Mouse (Mus musculus): Measurements from ENCODE around the gene Rec8. TPM values are rescaled to one million over a fixed set of nuclear protein-coding genes. Genes with fewer than 3 reads are reported as not detected.
A peak's percentile ranks its signal among the peaks of the same experiment; 100 is the strongest.

Gene Rec8
- total RNA-seq, 2 experiments from 2014 or later: 1.7 to 2.2 TPM

DNA sequence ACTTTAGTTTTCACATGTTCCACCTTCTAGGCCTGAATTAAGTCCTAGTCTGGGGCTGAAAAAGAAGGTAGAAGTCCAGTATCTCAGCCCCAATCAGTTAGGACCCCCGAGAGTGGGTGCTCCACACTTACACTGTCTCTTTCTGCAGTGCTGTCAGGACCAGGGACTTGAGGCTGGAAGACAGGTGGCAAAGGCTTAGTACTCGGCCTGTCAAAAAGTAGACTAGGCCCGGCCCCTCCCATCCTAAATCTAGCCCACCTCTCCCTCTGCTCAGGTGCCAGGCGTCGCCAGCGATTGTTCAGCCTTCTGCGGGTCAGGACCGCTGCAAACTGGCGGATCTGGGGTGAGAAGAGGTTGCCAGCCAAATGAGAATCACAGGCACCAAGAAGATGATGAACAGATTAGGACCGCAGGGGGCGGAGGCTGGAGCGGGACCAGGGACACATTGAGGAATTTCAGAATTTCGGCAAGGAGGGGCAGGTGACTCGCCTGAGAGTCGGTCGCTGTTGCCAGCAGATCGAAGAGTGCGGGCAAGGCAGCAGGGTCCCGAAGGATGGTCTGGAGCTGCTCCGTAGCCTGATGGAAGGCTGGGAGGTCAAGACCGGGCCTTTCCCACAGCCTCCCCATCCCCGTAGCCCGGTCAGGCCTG, 17.2 kb downstream of the Rec8 start:
- ATAC-seq (replicated peaks; ENCODE audit: low FRiP score, poor library complexity, severe bottlenecking): no peak

DNA sequence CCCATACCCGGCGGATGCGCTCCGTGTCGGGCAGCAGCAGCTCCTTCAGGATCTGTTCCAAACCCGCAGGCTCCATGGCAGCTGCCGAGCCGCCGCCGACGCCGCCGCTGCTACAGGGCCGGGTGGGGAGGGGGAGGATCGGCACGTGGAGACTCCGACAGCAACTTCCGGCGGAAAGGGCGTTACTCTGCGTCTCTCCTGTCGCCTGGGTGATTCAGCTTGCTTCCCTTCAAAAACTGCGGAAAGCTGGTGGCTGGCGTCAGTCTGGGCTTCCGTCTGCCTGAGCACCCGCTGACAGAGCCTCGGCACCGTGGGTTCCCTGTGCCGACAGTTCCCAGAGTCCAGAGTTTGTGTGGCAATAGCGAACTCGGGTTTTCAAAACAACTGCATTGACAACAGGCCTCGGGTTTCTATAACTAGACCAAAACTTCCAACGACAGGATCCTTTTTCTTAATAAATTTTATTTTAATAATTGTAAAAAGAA, 17.7 kb downstream of the Rec8 start, which contains the start of gene Ipo4:
Ipo4 (minus strand) TSS at position 435 of the 485 bp plus-strand sequence.
- peak; percentile 87 for ATAC-seq (replicated peaks; ENCODE audit: low FRiP score, poor library complexity, severe bottlenecking)

DNA sequence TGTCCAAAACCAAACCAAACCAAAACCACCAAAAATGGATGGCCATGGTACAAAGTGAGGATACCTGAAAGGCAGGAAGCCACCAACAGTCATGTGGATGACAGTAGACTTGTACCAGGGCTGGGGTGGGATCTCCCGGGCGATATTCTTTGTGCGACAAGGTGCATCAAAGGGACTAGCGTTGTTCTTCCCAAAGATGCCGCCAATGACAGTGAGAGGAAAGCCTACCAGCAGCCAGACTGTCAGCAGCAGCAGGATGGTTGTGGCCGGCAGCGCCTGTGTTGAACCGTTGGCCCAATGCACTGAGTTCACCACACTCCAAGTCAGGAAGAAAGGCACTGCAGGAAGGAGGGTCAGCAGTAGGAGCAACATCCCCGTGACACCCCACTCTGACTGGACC, 20.0 kb downstream of the Rec8 start, which contains the start of gene Gm49378:
Gm49378 (minus strand) TSS at position 101 of the 400 bp plus-strand sequence.
- no peak for ATAC-seq (replicated peaks; ENCODE audit: low FRiP score, poor library complexity, severe bottlenecking)

DNA sequence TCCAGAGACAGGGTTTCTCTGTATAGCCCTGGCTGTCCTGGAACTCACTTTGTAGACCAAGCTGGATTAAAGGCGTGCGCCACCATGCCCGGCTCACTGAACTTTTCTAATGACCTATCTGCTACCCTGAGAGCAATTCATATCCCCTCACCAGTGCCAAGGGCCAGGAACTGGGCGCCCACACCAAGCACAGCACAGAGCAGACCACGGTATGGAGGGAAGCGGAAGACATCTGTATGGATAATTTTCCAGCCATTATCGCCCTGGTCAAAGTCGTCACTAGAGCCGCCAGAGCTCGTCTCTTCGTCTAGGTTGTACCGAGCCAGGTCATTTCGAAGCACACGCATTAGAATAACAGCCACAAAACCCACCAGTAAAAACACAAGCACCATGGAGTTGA, 23.0 kb downstream of the Rec8 start:
- ATAC-seq (replicated peaks; ENCODE audit: low FRiP score, poor library complexity, severe bottlenecking): no peak

DNA sequence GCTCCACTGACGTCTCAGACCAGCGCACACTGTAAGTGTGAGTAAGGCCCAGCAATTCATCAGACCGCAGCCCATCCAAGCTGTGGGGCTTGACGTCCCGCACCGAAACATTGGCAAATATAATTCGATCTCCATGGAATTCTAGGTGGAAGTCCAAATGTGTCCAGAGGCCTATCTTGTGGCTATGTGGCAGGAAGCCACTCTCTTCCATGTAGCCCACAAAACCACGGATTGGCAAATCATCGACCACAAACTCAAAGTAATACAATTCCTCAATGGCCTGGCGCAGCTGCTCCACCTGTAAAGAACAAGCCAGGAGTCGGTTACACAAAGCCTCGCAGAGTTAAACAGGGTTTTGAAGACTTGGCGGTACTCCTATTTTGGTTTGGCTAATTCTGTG, 23.5 kb downstream of the Rec8 start:
- no peak for ATAC-seq (replicated peaks; ENCODE audit: low FRiP score, poor library complexity, severe bottlenecking)

DNA sequence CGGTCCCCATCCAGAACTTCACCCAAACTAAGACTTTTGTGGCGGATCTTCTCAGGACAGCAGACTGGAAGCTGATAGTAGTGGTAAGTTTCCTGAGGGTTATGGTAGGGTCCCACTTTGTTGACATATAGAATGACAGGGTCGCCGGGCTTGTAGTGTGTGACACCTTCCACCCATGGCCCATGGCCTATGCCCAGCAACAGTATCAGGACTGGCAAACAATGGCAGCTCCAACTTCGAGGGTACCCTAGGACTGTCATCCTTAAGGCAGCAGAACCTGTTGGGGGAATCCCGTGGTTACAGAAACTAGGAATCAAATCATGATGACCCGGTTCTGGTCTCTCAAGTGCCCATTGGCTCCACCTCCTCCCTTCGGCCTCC, 24.8 kb downstream of the Rec8 start:
- peak; percentile 14 for ATAC-seq (replicated peaks; ENCODE audit: low FRiP score, poor library complexity, severe bottlenecking)

DNA sequence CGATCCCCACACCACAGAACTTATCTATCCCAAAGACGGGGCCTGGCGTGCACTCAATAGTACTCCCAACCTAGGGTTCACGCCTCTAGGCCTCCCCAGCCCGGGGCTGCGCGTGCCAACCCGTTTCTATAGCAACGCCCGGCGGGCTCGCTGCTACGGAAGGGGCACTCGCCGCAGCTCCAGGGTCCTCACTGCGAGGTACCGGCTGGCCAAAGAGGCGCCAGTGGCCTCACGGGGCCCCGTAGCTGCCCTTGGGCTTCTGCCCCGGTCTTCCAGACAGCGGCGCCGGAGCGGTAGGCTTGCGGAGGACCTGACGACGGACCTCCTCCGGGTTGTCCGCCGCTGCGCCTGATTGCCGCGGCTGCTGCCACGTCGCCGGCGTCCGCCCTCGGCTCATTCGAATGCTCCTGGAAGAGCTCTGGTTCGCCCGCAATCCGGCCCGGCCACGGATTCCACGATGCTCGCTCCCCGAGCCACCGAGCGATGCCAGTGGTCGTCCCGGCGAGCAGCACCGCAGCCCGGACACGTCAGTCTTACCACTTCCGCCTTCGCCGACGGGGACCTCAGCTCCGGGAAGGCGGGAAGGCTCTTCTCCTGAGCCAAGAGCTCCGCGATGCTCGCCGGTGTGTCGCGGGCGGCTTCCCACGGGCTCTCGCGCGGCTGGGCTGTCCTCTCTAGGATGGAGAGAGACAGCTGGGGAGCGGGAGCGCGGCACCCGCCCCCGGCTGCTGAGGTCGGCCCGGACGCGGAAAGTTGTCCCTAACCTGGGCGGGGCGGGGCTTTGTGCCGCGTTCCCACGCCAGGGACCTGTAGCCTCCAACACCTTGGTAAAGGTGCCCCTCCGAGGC, 25.4 kb downstream of the Rec8 start, which contains the start of gene Tm9sf1:
Tm9sf1 (minus strand) TSS at position 747 of the 848 bp plus-strand sequence.
- ATAC-seq (replicated peaks; ENCODE audit: low FRiP score, poor library complexity, severe bottlenecking): peak; percentile 85

DNA sequence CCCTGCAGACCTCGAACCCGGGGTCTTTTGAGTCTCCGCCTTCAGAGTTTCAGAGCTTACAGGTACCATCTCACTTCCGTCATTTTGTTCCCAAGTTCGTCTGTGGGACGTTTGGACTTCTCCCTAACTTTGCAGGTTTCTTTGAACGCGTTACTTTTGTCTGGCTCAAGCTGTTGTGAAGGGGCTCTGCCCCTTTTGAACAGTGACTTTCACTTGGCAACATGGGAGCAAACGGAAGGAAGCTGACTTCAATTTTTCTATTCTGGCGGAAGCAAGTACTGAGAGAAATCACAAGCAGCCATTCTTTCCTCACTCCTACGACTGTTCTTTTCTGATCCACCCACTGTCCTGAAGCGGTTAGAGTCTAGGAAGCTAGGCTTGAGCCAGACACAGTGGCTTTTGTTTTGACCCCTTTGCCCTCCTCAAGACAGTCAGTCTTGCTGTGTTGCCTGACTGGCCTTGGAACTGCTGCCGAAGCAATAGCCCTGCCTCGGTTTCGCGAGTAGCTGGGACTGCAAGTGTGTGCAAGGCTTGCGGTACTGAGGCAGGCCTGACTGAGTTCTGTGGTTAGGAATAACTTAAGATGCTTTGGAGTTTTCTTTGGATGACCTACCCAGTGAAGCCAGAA, 26.5 kb downstream of the Rec8 start:
- no peak for ATAC-seq (replicated peaks; ENCODE audit: low FRiP score, poor library complexity, severe bottlenecking)

DNA sequence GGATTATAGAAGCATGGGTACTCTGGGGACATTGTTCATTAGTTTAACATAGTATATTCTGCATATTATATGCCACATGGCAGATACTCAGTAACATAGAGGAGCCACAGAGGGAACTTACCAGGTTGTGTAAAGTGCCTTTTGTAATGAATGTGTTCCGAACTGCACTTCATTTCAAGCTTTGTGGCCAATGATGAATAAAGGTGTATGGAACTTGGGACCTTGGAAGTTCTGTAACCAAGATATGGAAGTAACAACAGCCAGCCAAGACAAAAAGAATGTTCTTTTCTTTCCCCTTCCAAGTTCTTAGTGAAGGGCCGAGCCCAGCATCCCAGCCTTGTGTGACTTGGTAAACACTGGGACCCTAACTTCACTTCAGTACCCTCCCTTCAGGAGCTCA, 32.0 kb downstream of the Rec8 start, which contains the start of gene Tssk4:
Tssk4 (plus strand) TSS at position 301 of the 400 bp plus-strand sequence.
- ATAC-seq (replicated peaks; ENCODE audit: low FRiP score, poor library complexity, severe bottlenecking): no peak

DNA sequence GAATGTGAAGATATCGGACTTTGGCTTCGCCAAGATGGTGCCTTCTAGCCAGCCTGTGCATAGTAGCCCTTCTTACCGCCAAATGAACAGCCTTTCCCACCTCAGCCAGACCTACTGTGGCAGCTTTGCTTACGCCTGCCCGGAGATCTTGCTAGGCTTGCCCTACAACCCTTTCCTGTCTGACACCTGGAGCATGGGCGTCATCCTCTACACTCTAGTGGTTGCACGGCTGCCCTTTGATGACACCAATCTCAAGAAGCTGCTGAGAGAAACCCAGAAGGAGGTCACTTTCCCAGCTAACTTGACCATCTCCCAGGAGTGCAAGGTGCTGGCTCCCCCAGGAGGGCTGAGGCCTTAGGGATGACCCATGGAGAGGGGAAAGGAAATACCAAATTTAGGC, 33.7 kb downstream of the Rec8 start:
- no peak for ATAC-seq (replicated peaks; ENCODE audit: low FRiP score, poor library complexity, severe bottlenecking)

DNA sequence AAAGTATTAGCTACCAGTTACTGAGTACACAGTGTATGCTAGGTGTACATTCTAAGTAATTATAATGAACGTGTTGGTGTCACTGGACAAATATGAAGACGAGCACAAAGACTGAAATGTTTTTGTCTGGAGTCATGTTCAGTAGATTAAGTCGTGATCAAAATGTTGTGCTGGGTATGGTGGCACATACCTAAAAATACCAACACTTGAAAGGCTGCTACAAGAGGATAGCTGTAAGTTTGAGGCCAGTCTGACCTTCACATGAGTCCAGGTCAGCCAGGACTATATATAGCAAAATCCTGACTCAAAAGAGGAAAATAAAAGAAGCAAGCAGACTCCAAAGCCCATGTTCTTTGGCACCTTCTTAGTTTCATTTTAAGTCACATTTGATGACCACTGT, 39.1 kb downstream of the Rec8 start:
- ATAC-seq (replicated peaks; ENCODE audit: low FRiP score, poor library complexity, severe bottlenecking): no peak

DNA sequence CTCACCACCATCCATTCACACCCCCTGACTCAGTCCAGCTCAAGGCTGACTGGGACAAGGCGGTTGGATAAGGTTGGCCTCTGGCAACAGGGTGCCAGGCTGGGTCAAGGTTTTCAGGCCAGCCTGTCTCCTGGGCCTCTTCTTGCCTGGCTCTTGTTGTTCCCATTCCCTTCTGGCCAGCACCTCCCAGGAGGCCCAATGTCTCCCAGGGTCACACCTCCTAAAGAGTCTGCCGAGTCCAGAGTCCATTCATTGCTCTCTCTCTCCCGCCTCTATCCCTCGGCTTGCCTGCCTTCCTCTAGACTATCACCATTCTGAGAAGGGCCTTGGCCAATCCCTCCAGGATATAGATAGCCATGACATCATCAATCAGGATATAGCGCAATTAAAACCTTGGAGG, 40.2 kb downstream of the Rec8 start:
- no peak for ATAC-seq (replicated peaks; ENCODE audit: low FRiP score, poor library complexity, severe bottlenecking)

DNA sequence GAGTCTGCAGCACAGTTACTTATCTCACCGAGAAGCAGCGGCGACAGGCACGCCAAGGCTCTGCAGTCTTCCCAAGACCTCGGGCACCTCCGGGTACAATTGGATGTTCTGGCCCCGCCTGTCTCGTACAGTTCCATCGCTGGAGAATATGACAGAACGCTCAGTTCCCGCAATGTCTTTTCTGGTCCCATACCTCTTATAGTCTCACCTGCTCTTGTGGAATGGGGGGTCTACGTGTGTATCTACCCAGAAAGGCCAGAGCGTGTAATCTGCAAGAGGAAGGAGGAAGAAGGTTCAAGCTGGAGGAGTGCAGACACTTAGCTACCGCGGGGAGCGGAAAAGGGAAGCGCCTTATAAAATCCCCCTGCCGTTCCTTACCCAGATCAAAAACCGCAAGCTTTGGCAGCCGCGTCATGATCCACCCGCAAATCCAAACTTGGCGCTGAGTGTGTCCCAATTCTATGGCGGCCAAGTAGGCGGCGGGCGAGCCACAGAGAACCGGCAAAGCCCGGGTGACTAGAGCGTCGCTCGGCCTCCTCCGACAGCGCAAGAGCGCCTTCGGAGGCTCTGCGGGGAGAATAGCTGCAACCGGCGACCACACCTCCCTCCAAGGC, 42.2 kb downstream of the Rec8 start, which contains the start of gene Mdp1:
Mdp1 (minus strand) TSS at position 549 of the 614 bp plus-strand sequence.
- peak; percentile 98 for ATAC-seq (replicated peaks; ENCODE audit: low FRiP score, poor library complexity, severe bottlenecking)

DNA sequence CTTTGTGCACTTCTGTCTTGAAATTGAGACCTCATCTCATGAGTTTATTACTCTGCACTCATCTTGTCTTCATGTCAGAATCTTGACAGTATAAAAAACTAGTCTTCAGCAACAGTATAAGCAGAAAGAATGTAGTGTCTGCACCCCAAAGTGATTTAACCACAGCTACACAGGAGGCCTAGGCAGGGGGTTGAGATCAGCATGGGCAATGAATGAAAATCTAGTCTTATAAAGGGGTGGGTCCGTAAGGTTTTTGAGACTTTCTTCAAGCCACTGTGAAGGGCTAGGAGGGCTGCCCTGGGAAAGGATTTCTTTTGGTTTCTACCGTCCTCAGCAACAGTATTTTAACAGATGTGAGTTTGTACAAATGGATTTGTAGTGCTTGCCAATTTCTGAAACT, 42.8 kb downstream of the Rec8 start:
- ATAC-seq (replicated peaks; ENCODE audit: low FRiP score, poor library complexity, severe bottlenecking): no peak; the same call in 1 of the 2 replicates

DNA sequence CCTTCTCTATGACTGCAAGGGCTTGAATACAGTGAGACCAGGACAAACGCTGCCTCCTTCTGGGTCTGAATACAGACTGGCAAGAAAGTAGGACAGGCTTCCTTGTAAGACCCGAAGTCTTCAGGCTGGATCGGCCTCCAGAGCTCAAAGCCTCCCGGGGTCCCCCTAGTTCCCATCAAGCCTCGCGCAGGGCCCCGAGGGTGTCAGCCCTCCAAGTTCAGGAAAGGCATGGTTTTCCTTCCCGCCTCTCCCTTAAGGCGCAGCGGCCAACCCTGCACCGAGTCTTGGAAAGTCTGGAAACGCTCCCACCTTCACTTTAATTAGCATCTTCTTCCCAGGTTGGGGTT, 53.6 kb downstream of the Rec8 start:
- peak; percentile 32 for ATAC-seq (replicated peaks; ENCODE audit: low FRiP score, poor library complexity, severe bottlenecking)

DNA sequence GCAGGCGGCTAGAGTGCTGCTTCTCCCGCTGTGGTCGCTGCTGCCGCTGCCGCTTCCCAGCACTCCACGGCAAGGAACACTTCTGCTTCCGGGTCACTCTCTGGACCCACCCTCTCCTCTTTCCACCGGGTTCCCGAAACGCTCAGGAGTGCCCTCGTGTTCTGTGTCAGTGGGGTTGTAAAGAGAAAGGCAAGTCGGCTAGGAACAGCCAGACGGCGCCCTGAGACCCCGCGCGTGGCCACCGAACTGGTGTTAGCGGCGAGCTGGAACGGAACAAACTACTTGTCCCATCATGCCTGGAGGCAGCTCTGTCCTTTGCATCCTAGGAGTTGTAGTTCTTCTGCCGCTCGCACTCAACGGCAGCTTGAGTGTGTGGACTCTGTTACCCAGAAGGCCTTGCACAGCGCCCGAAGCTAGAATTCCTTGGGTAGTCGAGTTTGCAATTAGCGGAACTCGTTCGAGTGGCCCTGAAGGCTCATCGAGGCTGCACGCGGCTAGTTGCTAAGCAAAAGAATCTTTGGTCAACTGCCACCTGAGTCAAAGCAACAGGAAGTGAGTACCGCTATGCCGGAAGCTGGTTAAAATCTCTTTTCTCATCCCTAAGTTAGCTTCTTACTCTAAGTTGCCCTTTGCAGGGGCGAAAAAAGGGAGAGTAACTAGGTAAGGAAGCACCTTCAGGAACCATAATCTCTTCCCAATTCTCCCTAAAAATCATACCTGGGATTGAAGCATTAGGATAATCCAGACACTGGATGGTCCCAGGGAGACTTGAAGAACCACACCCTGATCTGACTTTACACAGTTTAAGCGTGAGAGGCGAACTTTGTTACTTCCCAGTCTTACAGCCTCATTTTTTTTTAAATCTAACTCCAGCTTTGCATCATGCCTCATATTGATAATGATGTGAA, 54.2 kb downstream of the Rec8 start, which contains the start of the genes Gmpr2 and Nedd8:
Gmpr2 (plus strand) TSS at position 109 of the 908 bp plus-strand sequence.
Nedd8 (minus strand) TSS at position 292 of the 908 bp plus-strand sequence.
- ATAC-seq (replicated peaks; ENCODE audit: low FRiP score, poor library complexity, severe bottlenecking): peak; percentile 98

DNA sequence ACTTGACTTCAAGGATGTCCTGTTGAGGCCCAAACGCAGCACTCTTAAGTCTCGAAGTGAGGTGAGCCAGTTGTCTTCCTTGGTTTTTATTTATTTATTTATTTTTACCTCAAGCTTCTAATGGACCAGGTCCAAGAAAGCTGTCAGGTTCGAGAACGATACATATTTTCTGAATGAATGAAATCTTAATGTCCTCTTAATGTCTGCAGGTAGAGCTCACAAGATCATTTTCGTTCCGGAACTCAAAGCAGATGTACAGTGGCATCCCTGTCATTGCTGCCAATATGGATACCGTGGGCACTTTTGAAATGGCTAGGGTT, 54.9 kb downstream of the Rec8 start:
- no peak for ATAC-seq (replicated peaks; ENCODE audit: low FRiP score, poor library complexity, severe bottlenecking)
